Mouse (Mus musculus) activated CD4-positive, CD25-positive, alpha-beta regulatory T cell, adult 4 months (primary cell): ENCODE measurements around the gene Itpkb. TPM values are rescaled to one million over a fixed set of nuclear protein-coding genes. Genes with fewer than 3 reads are reported as not detected.

Experiments used
- ATAC-seq: one replicate; pipeline ENCODE4 v1.8.0; 2017
- polyA plus RNA-seq, 2 experiments: library from polyadenylated mRNA; unstranded; fragments of 100-300 nt; shearing (Covaris generic); gene quantifications; one replicate each; pipeline ENCODE4 v1.2.1; 2017

Itpkb gene
- polyA plus RNA-seq, 2 experiments from 2014 or later, result 29.8 to 38.2 TPM

DNA sequence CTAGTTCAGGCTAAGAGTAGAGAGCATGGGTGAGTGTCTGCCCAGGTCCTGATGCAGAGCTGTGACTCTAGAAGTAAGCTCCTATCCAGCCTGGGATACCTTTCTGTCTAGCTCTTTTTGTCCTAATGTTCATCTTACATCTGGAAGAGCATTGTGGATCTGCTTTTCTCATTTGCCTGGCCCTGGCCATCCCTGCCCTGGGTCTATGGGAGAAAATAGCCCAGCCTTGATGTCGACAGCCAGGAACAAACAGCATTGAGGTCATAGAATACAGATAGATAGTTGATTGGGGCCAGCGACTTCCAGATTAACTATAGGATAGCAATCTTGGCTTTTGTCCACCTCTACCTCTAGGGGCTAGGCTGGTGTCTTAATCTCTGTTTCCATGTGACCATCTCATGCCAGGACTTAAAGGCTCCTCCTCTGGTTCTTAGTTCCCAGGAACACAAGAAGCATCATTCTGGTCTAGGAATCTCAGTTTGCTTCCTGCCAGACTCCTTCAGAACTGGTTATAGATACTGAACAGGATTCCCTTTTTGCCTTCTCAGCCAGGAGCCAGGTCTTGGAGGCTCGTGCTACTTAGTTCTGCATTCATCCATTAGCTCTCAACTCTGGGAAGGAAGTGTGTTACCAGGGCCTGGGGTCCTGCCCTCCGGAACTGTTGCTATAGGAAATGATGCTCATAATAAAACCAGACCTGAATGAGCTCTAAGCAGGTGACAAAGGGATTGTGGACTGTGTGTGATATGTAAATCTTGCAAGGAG is 70.6 kb downstream of the Itpkb start:
- no peak for ATAC-seq

DNA sequence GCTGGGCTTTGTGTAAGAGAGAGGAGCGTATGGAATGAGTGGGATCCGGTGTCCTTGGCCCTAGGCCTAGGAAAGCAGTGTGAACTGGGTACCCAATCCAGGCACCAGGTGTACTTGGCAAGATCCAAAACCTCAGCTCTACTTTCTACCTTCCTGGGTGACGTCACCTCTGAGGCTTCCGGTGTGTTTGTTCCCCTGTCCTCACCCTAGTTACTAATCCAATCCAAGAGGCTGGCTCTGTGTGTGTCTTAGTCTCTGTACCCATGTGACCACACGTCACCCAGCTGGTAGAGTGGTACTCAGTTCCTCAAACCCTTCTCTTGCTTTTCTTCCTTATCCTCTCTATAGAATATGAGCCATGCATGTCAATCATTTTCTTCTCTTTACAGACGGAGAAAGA is 71.4 kb downstream of the Itpkb start:
- peak; percentile 55 for ATAC-seq

DNA sequence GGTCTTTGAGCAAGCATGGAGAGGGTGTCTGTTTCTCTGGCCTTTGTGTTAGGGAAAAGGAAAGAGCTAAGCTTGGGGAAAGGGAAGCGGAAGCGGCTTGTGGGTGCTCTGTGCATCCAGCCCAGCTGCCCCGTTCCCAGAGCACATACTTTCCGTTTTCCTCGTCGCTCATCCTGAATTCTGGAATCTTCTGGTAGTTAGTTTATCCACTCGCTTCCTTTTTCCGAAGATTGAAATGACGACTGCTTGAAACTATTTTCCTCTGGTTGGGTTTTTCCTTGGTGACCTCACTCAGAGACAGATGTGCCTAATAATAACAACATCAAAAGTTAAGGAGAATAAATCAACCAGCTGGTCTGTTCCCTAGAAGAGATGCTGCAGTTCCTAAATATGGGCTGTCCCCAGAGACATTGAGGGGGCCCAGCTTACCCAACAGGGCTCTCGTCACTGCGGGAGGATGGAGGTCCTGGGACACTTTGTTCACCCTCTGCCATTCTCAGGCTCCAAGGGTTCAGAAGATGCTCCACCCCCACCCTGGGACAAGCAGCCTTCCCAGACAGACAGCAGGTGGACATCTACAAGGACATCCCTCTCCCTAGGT is 72.3 kb downstream of the Itpkb start:
- no peak for ATAC-seq

DNA sequence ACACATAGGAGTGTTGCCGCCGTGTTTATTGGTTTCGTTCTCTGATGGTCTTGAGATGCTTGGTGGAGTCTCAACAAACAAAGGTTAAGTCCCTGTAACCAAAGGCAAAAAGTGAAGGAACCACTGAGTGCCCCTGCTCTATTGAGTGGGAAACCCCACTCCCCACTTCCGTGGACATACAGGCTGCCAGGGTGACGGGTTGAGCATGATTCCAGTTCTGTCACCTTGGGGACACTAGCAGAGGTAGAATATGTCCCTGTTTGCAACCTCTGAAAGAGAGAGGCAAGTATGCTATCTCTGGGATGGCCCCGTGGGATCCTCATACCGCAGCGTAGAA is 73.0 kb downstream of the Itpkb start:
- peak; percentile 18 for ATAC-seq

DNA sequence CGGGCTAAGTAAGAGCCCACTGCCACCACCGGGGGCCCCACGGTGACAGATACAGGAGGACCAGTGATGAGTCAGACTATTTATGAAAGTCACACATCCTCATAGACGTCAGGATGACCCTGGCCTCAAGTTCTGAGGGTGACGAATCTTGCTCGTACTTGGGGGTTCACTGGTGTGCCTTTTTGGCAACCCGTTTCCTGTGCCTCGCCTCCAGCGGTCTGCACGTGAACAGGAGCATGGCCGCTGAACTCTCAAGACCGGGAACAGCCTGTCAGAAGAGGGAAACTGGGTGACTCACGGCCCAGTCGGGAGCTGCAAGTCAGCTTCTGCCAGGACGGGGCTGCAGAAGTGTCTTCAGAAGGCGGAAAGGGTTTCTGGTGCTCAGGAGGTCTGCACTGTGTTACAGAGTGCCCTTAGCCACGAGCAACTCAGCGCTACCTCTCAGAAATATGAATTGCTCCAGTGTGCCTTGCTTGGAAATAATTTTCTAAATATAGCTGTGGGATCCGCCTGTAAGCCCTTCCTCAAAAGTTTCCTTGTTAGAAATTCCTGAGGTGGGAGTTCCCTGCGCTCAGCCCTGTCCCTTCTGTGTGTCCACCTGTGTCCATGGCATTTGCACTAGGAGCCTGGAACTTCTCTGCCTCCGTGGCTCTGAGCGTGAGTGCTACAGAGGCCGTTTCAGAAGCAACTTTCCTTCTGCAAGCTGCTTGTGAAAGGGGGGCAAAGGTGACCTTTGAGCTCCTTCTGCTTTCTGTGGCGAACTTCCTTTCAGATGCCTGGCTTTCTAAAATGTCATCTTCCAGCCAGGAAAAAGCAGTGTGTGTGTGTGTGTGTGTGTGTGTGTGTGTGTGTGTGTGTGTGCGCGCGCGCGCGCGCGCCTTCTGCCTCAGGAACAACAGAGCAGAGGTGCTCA is 73.7 kb downstream of the Itpkb start:
- ATAC-seq, result peak; percentile 75

DNA sequence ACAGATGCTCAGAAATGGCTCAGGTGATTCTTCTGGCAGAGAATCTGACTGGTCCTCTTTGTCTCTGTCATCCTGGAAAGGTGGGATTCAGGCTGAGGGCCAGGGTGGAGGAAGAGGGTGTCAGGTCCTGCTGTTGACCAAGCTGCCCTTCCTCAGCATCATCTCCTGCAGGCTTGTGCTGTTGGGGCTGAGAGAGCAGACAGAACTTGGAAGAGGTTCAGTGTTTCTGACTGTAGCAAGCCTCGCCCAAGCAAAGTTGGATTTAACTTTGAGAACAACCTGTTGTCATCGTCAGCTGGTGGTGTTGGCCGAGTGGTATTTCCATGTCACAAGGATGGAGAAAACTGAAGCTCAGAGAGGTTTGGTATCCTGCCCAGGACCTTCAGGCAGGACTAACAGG is 74.4 kb downstream of the Itpkb start:
- no peak for ATAC-seq

DNA sequence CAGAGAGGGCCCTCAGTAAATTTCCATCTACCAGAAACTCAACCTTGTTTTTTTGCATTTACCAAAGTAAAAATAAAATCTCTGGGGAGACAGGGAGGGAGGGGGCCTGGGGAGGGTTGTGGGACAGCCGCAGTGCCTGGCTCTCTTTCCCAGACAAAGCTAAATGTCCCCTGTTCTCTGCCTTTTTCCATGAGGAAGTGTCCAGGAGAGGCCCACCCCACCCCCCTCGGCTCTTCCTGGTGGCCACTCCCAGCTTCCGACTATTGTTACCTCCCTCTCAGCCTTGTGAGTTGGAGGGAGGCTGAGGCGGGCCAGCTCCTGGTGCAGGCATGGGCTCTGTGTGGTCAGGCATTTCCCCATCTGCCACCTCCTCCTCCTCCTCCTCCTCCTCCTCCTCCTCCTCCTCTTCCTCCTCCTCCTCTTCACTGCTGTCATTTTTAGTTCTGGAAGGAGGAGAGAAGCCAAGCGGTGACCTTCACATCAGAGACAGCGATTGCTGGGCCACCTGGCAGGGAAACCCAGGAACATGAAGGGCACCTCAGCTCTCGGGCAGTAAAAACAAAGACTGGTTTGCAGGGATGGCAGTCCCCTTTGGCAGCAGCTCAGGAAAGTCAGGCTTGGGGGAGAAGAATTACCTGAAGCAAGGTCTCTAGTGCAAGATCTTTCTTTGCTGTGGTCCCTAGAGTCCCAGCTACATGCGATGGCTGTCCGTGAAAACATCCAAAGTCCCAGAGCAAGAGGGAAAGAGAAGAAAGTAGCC is 75.5 kb downstream of the Itpkb start:
- no peak for ATAC-seq

DNA sequence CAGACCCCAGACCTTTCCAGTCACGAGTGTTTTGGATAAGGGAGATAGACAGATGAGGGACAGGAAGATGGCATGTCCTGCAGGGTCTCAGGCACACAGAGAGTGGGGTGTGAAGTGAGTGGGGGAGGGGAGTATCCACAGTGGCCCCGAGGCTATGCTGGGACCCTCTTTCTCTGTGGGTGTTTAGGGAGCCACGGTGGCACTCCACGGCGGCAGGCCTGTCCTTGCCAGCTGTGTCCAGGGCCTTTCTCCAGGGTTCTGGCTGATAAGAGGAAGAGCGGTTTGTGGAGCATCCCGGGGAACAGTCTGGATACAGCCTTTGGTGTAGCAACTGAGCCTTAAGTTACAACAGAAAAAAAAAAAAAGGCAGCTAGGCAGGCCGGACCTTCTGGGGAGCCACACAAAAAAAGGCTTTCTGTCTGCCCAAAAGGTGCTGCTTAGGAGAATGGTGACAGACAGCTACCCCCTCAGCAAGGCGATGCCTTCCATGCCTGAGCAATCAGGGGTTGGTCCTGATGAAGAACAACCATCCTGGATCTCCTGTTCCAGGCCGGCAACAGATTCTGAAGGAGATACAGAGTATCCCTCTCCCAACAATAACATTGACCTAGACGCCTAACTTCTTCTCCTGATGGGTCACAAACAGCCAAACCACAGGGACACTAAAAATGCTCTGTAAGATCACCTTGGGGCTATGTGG is 76.2 kb downstream of the Itpkb start:
- no peak for ATAC-seq

DNA sequence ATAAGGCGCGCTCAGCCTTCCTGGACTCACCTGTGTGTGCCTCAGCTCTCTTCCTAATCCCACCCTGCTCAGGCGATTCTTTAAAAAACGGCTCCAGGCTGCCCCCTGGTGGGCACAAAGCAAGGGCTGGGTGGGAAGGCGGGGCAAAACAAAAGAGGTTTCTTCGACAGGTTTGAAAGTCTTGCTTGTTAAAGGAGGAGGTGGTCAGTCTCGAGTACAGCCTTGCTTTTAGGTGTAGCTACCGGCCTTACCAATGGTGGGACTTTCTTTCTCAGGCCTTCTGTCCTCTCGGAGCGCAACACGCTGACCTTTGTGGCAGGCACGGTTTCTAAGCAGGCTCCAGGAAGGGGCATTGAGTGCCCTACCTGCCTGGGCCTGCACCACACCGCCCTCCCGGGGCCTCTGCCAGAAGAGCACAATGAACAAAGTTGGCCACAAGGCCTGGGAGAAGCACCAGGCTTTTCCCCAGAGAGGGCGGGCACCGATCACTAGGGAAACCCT is 76.9 kb downstream of the Itpkb start:
- ATAC-seq, result no peak

DNA sequence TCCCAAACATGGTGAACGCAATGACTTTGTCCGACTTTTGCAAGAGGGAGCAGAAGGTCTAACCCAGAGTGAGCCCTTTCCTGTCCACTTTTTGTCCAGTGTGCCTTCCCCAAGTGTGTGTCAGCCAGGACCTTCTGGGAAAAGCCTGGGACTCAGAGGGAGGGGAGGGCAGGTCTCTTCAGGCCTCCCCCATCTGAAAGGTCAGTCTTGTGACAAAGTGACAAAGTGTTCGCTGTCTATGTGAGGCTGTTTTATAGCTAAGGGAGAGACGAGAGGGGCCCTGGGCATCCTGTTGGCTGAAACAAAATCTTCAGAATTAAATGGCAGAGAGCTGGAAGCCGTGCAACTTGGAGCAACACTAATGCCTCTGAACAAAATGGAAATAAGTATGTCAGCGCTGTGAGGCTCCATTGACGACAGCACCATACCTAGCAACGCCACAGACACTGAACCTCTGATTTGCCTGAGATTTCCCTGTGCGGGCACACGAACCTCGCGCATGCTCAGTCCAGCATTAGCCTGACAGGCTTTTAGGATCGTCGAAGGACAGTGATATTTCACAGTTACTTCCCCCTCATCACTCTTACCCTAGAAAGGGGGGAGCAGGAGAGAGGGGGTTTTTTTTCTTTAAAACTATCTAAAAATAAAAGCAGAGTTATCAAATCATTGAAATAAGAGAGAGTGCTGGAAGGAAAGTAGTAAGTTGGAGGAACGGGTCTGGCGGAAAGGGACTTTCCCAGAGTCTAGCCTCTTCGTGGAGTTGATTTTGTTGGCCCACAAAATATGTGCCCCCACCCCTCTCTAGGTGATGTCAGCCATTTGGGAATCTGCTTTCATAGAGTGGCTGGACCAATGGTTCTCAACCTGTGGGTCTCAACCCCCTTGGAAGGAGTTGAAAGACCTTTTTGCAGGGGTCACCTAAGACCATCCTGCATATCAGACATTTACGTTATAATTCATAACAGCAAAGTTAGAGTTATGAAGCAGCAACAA is 77.7 kb downstream of the Itpkb start:
- ATAC-seq, result no peak

DNA sequence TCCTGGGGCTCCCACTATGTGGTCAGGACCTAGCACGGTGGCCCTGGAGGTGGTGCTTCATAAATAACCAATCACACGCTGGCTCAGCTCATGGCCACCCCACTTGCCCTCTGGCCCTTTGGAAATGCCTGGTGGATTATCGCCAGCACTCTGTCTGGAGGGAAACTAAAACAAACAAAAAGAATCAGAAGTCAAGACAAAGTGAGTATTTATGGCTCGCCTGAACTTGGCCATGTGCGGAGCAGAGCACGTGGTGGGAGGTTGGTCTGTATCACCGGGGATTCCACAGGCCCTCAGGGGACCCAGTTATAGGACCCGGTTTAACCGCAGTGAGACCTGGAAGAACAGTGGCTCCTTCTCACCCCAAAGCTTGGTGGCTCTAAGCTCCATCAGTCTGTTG is 78.5 kb downstream of the Itpkb start:
- no peak for ATAC-seq

DNA sequence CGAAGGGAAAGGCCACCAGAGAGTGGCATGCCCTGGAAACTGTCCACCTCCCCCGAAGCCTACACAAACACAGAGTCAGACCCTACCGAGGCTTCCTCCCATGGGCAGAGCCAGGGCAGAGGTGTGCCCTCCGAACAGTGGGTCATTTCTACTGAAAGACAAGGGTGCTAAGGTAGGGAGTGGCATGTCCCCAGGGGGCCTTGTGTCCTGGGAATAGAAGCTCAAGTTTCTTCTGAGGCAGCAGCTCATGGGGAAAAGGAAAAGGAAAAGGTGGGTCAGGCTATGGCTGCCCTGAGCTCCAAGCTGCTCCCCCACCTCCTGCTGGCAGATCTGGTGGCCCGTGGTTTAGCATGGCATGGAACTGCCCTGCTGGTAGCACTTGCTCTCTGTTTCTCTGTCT is 79.5 kb downstream of the Itpkb start:
- no peak for ATAC-seq

DNA sequence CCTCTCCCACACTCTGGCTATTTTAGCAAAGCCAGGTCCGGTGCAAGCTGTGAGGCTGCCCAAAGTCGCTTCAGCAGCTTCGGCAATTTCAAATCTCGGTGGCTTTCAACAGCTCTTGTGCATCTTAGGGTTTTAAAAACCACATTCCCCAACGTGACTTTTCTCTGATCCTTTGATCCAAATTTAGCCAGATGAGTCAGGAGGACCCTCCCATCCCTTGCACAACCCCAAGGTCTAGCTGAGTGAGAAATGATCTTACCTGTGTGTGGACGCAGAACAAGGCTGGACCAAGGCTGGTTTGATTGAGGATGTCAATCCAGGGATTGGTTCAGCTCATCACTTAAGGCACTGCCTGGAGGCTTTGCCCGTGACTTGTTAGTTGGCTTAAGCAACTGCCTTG is 80.0 kb downstream of the Itpkb start:
- ATAC-seq, result no peak

DNA sequence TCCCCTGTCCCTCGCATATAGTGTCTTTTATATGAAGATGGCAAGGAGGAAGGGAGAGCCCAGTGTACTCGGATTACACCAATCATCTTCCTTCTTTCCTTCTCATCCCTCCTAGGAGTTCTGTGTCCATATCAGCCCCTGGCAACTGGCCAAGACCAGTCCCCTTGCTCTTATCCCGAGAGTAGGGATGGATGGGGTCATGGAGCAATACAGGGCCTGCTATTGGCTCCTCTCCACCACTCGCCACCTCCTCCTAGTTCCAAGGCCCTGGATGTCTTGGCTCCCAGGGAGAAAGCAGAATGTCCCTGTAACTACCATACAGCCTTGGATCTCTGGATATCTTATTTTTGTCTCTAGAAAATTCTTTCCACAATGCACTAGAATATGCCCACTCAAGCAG is 84.8 kb downstream of the Itpkb start:
- ATAC-seq, result no peak

DNA sequence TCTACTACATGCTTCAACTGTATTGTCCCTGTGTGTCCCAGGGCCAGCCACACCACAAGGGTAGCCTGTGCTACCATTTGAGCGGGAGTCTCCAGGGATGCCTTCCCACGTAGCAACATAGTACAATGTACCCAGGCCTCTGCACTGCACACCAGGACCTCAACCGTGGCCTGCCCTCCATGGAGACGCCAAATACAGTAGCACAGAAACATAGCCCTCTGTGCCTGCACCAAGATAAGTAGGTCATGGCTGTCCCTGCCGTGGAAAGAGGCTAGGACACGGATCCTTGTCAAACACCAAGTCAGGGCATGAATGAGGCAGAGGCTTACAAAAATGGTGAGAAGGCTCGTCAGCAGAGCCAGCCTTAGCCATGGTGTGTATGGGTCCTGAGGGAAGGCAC is 85.6 kb downstream of the Itpkb start:
- ATAC-seq, result no peak

DNA sequence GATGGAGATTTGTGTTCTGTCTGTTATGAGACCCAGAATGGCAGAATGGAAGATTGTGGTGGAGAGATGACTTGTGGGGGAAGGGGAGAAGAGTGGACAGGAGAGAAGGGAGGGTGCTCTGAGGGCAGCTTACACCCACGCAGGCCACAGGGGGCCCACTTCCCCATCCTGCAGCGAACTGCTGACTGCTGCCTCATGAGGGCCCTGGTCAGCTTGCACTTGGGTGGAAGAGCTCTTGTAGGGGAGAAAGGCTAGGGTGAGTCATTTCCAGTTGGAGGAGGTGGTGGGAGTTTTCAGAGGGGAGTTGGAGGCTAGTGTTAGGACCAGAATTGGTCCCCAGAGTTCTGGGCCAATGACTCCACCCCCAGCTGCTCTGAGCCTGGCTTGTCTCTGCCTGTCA is 86.8 kb downstream of the Itpkb start:
- no peak for ATAC-seq

DNA sequence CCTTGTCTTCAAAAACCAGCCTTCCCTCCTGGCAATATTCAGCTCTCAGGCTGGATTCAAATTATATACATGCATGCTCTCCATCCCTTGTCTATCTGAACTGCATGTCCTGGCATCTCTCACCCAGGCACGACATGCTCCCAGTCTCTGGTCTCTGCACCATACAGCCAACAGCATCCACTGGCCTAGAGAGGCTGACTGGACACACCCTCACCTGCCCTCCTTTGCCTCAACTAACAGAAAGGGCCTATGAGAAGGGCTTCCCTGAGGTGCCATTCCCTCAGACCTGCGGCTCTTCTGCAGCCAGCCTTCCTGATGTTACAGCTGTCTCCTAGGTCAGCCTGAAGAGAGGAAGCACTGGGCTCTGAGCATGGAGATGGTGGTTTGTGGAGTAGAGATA is 88.8 kb downstream of the Itpkb start:
- ATAC-seq, result no peak

DNA sequence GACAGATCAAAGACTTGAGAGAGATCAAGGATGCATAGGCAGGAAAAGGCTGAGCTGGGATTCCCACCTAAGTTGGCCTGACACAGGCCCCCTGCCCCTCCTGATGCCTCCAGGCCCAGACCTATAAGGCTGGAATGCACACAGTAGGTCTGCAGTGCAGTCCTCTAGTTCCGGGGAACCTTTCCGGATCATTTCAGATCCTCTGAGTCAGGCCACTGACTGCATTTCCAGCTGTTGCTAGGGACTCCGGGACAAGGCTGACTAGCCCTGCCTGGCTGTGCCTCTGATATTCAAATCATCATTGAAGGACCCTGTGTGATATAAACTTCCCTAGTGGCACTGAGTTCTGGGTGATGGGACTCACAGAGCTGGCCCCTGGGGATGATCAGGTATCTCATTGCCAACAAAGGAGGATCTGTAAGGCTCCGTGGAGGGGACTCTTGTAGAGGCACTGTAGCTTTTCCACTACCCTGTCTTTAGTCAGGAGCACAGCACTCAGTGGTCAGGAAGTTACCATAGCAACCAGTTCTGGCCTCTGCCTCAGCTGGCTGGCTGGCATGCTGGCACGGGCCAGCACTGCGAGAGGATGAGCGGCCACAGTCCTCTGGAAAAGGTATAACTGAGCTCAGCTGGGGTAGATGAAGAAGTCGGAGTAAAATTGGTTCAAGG is 90.3 kb downstream of the Itpkb start:
- no peak for ATAC-seq

DNA sequence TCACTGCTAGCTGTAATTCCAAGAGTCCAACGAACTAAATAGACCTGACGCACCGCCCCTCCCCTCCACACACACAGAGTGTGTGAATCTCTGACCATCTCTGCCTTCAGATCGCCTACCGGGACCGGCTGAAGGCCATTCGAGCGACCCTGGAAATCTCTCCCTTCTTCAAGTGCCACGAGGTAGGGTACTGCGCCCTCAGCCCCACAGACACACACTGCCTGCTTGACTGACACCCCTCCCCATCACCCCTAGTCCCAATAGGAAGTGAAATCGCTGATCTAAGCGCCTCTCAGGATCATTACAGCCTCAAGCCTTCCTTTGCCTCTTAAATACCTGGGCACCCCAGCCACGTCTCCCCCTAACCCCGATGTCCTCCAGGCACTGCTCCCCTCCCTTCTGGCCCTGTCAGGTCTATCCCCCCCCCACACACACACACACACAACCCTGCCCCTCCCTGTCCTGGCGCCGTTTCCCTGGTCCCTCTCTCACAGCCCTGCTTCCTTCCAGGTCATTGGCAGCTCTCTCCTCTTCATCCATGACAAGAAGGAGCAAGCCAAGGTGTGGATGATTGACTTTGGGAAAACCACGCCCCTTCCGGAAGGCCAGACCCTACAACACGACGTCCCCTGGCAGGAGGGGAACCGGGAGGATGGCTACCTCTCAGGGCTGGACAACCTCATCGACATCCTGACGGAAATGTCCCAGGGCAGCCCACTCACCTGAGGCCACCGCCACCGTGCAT is 91.1 kb downstream of the Itpkb start:
- ATAC-seq, result no peak
